Mouse (Mus musculus) mature B cell (primary cell): Measurements from ENCODE around the gene Adam15.

Experiments used
- in situ Hi-C: fragments of 300-500 bp; cut with MboI; formaldehyde crosslinking; loops from 2 replicates; pipeline ENCODE4 v1.14.3; 2019

Adam15 gene

GRCm38 (mm10) chr3:89384331-89385076 lies 34.7 kb upstream of the Adam15 start:
- in situ Hi-C loops: no loop called here

DNA sequence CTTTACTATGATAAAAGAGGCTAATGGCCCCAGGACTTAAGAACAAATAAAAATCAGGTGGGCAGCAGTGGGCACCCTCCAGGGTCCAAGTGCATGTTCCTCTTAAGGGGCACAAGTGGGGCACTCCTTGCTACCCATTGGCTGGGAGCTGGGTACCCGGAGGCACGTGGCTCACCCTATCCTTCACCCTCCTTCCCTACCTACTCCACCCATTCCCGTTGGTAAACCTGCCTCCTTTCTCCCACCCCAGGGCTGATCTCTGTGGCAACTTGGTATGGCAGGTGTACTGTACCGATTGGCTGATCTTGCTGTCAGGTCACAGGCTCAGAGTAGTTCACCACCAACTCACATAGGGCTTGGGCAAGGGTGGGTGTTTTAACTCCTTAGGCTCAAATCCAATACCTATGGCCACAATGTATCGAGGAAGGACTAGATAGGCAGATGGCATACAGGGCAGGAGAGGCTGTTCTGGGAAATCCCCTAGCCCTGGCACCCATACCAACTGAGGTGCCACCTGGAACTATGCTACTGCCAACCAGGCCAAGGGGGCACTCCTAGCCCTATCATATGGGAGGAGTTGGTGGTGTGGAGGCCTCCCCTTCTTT lies 34.0 kb upstream of the Adam15 start:
- in situ Hi-C loops: no loop called here

DNA sequence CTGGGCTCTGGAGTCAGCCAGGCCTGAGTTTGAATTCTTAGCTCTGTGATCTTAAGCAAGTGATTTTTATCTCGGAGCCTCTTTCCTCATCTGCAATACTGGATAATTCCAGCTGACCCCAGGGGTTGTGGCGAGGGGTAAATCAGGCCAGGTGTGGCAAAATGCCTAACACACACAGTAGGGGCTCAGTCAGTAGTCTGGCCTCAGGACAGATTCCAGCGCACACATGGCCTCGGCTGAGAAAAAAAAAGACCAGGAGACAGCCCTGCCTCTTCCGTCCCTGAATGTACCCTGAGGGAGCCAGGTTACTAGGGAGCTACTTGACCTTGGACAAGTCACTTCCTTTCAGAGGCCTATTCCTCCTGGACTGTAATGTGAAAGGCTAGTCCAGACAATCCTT lies 33.2 kb upstream of the Adam15 start:
- in situ Hi-C loops: no loop called here

GRCm38 (mm10) chr3:89382033-89382882 lies 32.5 kb upstream of the Adam15 start:
- in situ Hi-C loops: no loop called here

- in situ Hi-C loops: no loop called here
Measured at GRCm38 (mm10) chr3:89381233-89381632, 31.4 kb upstream of the Adam15 start.

- in situ Hi-C loops: no loop called here
Measured at GRCm38 (mm10) chr3:89380711-89381110, 30.9 kb upstream of the Adam15 start.

GRCm38 (mm10) chr3:89380291-89380690 lies 30.5 kb upstream of the Adam15 start:
- in situ Hi-C loops: no loop called here

DNA sequence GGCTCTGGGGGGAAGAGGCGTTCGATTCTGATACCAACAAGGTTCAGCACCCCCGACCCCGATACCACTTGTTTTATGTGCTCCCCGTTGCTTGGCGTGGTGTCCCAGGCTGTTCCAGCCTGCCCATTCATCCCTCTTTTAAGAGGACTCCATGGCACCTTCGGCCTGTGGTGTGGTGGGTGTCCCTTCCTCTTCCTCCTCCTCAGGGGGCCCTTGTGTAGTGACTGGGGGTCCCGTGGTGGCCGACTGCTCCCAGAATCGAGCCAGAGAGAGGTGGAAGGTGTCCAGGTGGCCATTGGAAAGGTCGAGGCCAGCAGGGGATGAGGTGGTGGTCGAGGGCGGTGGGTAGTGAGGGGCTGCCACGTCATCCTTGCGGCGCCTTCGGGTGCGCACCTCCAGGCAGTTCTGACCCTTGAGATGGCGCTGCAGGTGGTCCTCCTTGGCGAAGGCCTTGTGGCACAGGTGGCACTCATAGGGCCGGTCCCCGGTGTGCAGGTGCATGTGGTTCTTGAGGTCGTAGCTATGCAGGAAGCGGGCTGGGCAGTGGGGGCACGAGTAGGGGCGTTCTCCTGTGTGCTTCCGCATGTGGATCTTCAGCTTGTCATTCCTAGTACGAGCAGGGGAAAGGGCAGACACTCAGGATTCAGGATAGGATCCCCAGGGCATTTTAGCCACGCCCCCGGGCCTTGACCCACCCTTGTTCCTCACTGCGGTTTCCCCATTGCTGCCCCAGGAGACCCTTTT lies 29.8 kb upstream of the Adam15 start:
- in situ Hi-C loops: no loop called here

DNA sequence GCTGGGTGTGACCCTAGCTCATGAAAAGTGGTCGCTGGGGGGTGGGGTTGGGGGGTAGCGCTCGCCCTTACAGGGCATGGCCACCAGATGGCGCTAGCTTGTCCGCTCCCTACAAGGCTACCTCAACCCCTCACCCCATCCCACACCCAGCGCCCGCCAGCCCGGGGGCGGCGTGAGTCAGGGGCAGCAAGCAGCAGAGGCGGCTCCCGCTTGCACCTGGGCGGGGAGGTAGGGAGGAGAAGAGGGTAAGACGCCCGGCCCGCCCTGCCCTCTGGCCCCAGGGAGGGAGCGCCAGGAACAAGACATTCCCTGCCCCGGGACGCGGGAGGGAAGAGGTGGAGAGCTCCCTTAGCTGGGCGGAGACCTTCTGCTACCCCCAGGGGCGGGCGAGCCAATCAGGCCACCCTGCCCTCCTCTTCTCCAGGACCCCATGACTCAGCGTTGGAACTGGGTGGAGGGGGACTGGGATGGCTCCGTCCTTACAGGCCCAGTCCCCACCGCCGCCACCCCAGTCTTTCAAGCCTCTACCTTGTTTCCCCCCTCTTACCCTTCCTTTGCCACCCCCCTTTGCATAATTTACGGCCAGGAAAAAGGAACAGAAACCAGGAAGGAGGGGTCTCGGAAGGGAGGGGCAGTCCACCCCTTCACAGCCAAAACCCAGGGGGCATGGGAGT lies 28.7 kb upstream of the Adam15 start:
- in situ Hi-C loops: no loop called here

DNA sequence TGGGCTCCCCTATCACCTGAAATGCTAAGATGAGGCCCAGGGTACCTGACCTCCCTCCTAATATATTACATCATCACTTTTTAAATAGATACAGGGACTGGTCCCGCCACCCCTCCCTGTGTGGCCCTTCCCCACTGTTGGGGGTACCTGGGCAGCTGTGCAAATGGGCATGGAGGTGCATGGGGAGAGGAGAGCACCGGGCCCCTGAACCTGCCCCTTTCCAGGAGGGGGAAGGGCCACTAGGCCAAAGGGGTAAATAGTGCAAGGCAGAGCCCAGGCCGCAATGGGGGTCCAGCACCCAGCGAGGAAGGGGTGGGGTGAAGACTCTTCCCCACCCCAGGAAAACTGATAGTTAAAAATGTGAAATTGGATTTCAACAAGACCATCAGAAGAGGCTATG lies 28.0 kb upstream of the Adam15 start:
- in situ Hi-C loops: no loop called here

DNA sequence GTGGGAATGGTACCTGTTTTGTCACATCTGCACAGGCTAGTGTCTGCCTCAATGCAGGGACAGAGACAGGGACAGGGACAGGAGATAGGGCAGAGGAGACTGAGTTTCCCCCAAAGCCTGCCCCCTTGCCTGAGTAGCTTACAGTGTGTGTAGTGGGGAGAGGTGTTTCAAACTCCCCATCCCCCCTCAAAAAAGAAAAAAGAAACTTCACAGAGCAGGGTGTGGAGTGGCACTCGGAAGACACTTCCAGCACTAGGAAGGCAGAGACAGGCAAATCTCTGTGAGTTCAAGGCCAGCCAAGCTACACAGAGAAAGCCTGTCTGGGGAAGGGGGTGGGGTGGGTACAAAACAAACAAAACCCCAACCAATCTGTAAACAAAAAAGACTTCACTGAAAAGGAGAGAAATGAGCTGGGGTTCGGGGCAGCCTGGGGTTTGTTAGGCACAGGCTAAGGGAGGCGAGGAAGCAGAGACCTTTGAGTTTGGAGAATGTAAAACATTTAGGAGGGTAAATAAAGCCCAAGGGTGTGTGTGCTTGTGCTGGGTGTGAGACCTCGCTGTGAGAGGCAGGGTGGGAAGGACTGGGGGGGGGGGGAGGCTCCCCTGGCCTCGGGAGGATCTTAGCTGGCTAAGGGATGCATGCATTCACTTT lies 23.9 kb upstream of the Adam15 start:
- in situ Hi-C loops: no loop called here

DNA sequence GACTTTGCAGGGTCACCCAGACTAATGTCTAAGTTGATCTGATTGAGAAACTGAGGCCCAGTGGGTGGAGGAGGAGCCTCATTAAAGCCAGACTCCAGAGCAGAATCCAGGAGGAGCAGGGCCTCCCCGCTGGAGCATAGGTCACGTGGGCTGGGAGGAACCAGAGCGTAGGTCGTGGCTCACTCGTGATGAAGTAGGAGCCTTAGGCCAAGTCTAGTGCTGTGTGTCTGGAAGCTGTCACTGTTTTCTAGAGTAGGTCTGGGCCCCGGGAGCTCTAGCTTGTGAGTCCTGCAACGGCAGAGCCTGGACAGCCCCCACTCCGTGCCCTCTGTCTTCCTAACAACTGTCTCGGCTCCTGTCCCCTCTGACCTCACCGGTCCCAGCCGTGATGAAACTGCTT lies 17.5 kb upstream of the Adam15 start:
- in situ Hi-C loops: no loop called here

DNA sequence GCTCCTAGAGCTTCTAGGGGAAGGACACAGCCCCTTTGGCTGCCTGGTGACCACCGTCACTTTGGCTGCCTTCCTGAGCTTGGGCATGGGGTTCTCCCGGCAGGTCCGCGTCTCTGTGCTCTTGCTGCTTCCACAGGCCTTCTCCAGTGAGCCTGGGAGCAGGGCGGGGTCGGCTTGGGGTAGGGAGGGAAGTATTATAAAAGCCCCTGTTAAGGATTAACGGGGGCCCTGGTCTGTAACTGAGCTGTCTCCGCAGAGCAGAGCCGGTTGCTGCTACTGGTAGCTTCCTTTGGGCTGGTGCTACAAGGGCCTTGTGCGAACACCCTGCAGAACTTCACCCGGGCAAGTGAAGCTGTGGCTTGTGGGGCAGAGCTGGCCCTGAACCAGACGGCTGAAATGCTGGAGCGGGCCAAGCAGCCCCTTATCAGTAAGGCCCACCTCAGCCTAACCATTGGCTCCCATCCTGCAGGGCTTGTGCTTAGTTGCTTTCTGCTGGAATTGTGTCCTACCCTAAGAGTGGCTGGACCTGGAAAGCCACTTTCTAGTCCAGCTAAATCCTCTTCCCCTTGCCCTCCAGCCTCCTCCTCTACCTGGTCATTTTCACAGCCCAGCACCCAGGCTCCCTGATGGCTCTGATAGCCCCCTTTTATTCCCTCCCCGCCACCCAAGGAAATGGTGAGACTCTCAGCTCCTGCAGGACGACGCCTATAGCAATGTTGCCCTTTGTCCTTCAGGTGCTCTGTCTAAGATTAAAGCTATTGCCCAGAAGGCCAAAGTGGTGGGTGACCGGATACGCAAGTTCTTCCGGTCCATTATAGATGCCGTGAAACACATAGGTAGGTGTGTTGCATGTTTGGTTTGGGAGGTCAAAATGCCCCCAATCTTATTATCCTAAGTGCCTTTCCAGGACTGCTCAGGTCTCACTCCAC lies 16.0 kb upstream of the Adam15 start:
- in situ Hi-C loops: no loop called here

DNA sequence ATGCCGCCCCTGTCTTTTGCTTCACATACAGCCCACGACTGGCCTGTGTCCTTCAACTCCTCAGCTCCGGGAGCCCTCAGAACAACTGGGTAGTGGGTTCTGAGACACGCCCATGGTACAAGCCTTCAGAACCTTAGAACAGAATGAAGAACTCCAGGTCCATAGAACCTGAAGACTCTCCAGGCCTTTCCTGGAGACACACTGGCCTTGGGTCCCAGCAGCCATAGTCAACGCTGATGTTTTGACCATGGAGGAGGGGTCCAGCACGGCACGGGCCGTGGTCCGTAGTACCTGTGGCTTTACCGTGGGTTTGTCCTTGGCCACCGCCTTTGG lies 15.3 kb upstream of the Adam15 start, which contains the start of gene Dcst1:
Gene Dcst1, minus strand, starts transcription at position 101 of the 333 bp plus-strand sequence.
- in situ Hi-C loops: no loop called here

GRCm38 (mm10) chr3:89364631-89365030 lies 14.8 kb upstream of the Adam15 start:
- in situ Hi-C loops: no loop called here

DNA sequence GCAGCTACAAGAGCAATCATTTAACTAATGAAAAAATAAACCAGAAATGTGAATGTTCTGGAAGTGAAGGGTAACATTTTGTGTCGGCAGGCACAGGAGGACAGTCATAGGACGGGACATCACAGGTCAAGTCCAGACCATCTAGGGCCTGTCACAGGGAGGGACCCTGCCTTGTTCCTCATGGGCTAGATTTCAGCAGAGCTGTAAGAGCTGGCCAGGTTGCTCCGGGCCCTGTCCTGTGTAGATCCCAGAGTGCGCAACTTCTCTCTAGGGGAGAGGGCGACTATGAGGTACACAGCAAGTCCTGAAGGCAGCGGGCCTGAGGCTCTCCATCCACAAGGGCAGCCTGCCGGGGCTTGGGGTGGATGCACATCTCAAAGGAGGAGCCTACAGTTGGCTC lies 11.9 kb upstream of the Adam15 start, which contains the start of gene Dcst2:
Gene Dcst2, plus strand, starts transcription at position 301 of the 400 bp plus-strand sequence.
- in situ Hi-C loops: no loop called here

DNA sequence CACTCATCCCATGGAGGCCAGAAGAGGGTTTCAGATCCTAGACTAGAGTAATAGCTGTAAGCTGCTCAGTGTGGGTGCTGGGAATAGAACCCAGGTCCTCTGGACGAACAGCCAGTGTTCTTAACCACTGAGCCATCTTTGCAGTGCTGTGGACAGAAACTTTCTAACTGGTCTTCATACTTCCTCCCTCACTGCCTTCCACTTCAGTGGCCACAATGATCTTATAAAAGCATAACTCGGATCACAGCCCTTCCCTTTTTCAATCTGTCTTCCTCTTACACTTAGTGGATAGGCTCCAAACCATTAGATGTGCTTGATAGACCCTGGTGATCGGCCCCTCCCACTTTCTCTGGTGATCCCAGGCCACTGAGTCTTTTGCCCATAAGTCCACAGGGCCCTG lies 10.4 kb upstream of the Adam15 start:
- in situ Hi-C loops: no loop called here

DNA sequence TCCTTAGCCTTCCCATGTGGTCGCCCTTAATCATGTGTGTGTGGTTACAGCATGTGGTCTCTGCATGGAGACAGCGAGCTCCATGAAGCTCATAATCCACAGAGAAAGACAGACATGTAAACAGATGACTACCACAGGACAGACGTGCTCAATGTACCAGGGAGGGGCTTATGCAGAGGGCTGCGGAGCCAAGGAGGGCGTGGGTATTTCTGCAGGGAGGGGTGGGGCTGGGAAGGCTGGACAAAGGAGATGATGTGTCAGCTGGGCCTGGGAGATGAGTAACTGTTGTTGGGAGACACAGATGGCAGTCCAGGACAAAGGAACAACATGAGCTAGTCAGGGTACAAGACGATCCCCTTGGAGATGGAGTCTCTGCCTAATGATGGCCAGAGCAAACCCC lies 9.8 kb upstream of the Adam15 start:
- in situ Hi-C loops: no loop called here

- in situ Hi-C loops: no loop called here
Measured at GRCm38 (mm10) chr3:89356029-89356428, 6.2 kb upstream of the Adam15 start.

- in situ Hi-C loops: no loop called here
Measured at GRCm38 (mm10) chr3:89355512-89355902, 5.7 kb upstream of the Adam15 start.
